Mouse (Mus musculus) liver, embryonic 11.5 days (tissue): ENCODE measurements around the gene 6820408C15Rik. TPM values are rescaled to one million over a fixed set of nuclear protein-coding genes. Genes with fewer than 3 reads are reported as not detected.
A peak's percentile ranks its signal among the peaks of the same experiment; 100 is the strongest.

ENCODE experiments used
- ATAC-seq: fragments of 200-750 bp; cut with Nextera tagmentation; replicated peaks from 2 replicates; pipeline ENCODE4 v1.8.0; 2017; ENCODE audit warnings: moderate number of reproducible peaks, mild to moderate bottlenecking, moderate TSS enrichment, moderate library complexity; ENCODE audit not compliant: low FRiP score
- DNase-seq: peaks from one replicate; pipeline ENCODE4 v3.0.0-alpha.2; 2017; ENCODE audit warnings: low spot score
- H3K27ac ChIP-seq: fragments of 300-500 bp; sonication (generic); 2 replicates; pipeline ENCODE4 v1.5.1; 2014; ENCODE audit warnings: mild to moderate bottlenecking, low read depth, low read length, control low read depth
- H3K27me3 ChIP-seq: fragments of 300-500 bp; sonication (generic); replicated peaks from 2 replicates; pipeline ENCODE4 v1.6.1; 2014; ENCODE audit warnings: low read length, mixed read lengths; ENCODE audit not compliant: control insufficient read depth, insufficient read depth
- H3K36me3 ChIP-seq: fragments of 300-500 bp; sonication (generic); 2 replicates; pipeline ENCODE4 v1.6.1; 2014; ENCODE audit warnings: mild to moderate bottlenecking, low read length, moderate library complexity, mixed read lengths; ENCODE audit not compliant: control insufficient read depth, insufficient read depth
- H3K4me1 ChIP-seq: fragments of 300-500 bp; sonication (generic); replicated peaks from 2 replicates; pipeline ENCODE4 v1.6.1; 2014; ENCODE audit warnings: low read length, mixed read lengths; ENCODE audit not compliant: control insufficient read depth, insufficient read depth
- H3K4me2 ChIP-seq: fragments of 300-500 bp; sonication (generic); 2 replicates; pipeline ENCODE4 v1.6.1; 2014; ENCODE audit warnings: mild to moderate bottlenecking, control low read depth, moderate library complexity
- H3K4me3 ChIP-seq: fragments of 300-500 bp; sonication (generic); 2 replicates; pipeline ENCODE4 v1.5.1; 2014; ENCODE audit warnings: low read depth, low read length, control low read depth
- H3K9ac ChIP-seq: fragments of 300-500 bp; sonication (generic); 2 replicates; pipeline ENCODE4 v1.6.1; 2014; ENCODE audit warnings: low read depth, low read length, control low read depth
- H3K9me3 ChIP-seq: fragments of 300-500 bp; sonication (generic); 2 replicates; pipeline ENCODE4 v1.6.1; 2016; ENCODE audit warnings: low read length, inconsistent platforms, mixed read lengths; ENCODE audit not compliant: control insufficient read depth
- WGBS: fragments of 180-500 bp; shearing (Covaris S2); extraction: QIAGEN DNeasy Blood & Tissue Kit; methylation state at CpG from one replicate; pipeline ENCODE4 v1.1.7; 2014; 5-methylcytosine and 5-hydroxymethylcytosine counted together
- polyA plus RNA-seq: library from polyadenylated mRNA; unstranded; fragments of >200 nt; fragmentation: Nextera tagmentation; extraction: Ambion mirVana; gene quantifications from 2 replicates; pipeline ENCODE4 v1.2.1, GENCODE M21; 2014

Gene 6820408C15Rik
- polyA plus RNA-seq, 1 experiment from 2014 or later: 1.1 TPM

DNA sequence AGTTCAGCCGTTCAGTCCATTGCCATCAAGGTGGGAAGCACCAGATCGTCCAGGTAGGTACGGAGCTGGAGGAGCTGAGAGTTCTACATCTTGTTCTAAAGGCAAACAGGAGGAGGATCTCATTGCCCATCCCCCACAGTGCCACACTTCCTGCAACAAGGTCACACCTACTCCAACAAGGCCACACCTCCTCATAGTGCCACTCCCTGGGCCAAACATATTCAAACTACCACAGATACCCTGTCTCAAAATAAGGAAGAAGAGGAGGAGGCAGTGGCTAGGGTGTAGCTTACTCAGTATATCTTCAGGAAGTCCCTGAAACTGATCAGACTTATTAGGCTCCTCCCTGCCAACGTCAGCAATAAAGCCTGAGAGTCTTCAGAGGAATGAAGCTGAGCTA, 31.2 kb upstream of the 6820408C15Rik start:
- Histone ChIP-seq H3K4me1 (no peaks in the 10 kb centered on the region), H3K36me3 (no peaks in the 10 kb centered on the region), H3K27ac (no peak overlapping the region), H3K4me3 (no peak overlapping the region), H3K4me2 (no peak overlapping the region), H3K9ac (no peak overlapping the region), H3K27me3 (no peaks in the 10 kb centered on the region), H3K9me3 (no peaks in the 10 kb centered on the region)
- ATAC-seq (no peak), DNase-seq (no peak)
- WGBS: 82% methylated on average over 4 of the region's 4 CpGs

DNA sequence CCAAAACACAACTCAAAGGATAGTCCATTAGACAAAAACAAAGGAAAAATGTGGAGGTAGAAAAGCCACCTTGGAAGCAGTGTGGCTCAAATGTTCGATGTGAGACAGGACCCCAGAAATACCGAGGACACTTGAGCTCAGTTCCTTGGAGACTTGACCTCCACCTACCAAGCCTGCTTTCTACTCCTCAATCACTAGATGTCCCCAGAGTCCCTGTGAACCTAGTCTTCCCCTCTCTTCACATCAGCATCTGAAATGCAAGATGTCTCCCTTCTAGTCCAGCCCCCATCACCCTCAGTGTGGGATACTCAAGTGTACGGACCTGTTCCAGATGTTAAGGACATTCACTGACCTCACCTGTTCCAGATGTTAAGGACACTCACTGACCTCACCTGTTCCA, 22.6 kb upstream of the 6820408C15Rik start:
- no peak overlapping the region for H3K4me2 ChIP-seq
- H3K4me3 ChIP-seq: no peak overlapping the region
- no peak for DNase-seq
- H3K27ac ChIP-seq: no peak overlapping the region
- H3K9ac ChIP-seq: no peak overlapping the region
- H3K4me1 ChIP-seq: peaks cover 27% of the 10 kb centered on the region
- H3K27me3 ChIP-seq: no peaks in the 10 kb centered on the region
- no peak for ATAC-seq
- 17% methylated on average over 3 of the region's 3 CpGs for WGBS
- no peaks in the 10 kb centered on the region for H3K36me3 ChIP-seq
- H3K9me3 ChIP-seq: no peaks in the 10 kb centered on the region

DNA sequence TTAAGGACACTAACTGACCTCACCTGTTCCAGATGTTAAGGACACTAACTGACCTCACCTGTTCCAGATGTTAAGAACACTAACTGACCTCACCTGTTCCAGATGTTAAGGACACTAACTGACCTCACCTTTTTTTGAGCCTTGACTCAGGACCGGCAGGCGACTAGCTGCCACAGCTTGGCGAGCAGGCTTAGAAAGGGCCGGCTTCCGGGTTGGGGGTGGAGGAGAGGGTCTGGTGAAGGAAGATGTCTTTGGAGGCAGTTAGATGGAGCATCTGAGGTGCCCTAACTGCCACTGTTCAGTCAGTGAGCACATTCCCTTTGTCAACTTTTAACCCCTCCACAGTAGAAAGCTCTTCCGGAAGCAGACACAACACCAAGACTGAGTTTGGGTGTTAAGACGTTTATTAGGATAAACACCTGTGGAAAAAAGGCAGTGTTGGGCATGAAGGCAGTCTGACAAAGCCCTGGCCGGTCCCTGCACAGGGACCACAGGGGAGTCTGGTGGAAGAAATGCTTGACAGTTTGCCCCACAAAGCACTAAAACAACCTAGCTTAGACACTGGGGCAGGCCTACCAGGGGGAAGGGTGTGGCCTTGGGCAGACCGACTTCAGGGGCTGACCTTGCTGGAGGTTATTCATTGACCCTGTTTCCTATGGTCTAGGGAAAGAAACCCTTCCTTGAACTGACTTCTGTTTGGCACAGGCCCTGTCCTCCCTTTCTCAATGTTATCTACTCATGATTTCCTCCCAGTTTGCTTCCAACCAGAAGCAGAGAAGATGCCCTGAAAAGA, 22.0 kb upstream of the 6820408C15Rik start:
- no peak overlapping the region for H3K4me3 ChIP-seq

DNA sequence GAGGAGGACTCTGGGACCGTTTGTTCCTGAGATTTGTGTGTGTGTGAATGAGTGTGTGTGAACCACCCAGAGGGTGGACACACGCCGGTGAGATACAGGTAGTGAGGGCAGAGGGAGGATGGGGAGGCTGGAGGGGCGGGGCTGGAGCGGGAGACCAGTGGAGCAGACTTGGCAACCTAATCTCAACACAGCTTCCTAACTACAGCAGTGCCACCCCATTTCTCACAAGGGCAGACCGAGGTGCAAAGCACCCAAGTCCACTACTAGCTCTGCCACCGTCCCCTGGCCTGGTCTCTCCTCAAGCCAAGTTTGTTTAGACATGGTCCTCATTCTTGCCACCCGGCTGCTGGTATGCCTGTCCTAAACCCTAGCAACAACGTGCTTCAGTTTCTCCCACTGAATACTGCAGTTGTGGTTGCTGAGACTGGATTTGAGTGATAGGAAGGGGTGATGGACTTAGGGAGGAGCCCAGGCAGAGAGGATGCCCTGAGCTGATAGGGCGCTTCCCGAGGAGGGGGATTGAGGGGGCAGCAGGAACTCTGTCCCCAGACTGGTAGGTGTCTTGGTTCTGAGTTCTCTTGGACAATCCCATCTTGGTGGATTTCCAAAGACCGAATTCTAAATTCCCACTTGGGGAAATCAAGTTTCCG, 20.0 kb upstream of the 6820408C15Rik start:
- DNase-seq (no peak), ATAC-seq (no peak)
- Histone ChIP-seq H3K4me1 (peaks cover 40% of the 10 kb centered on the region), H3K9ac (peak overlapping the region; percentile 76), H3K27ac (peak overlapping the region; percentile 34), H3K36me3 (no peaks in the 10 kb centered on the region), H3K4me3 (peak overlapping the region; percentile 74), H3K27me3 (no peaks in the 10 kb centered on the region), H3K9me3 (no peaks in the 10 kb centered on the region), H3K4me2 (peak overlapping the region; percentile 99)
- 26% methylated on average over 13 of the region's 13 CpGs for WGBS

More for the DNA sequence above, 22.0 kb upstream of the 6820408C15Rik start:
- Histone ChIP-seq H3K27me3 (no peaks in the 10 kb centered on the region), H3K9ac (no peak overlapping the region), H3K36me3 (no peaks in the 10 kb centered on the region), H3K4me2 (peak overlapping the region; percentile 99), H3K4me1 (peaks cover 27% of the 10 kb centered on the region), H3K27ac (no peak overlapping the region), H3K9me3 (no peaks in the 10 kb centered on the region)
- 63% methylated on average over 9 of the region's 9 CpGs for WGBS
- no peak for DNase-seq
- ATAC-seq: no peak

DNA sequence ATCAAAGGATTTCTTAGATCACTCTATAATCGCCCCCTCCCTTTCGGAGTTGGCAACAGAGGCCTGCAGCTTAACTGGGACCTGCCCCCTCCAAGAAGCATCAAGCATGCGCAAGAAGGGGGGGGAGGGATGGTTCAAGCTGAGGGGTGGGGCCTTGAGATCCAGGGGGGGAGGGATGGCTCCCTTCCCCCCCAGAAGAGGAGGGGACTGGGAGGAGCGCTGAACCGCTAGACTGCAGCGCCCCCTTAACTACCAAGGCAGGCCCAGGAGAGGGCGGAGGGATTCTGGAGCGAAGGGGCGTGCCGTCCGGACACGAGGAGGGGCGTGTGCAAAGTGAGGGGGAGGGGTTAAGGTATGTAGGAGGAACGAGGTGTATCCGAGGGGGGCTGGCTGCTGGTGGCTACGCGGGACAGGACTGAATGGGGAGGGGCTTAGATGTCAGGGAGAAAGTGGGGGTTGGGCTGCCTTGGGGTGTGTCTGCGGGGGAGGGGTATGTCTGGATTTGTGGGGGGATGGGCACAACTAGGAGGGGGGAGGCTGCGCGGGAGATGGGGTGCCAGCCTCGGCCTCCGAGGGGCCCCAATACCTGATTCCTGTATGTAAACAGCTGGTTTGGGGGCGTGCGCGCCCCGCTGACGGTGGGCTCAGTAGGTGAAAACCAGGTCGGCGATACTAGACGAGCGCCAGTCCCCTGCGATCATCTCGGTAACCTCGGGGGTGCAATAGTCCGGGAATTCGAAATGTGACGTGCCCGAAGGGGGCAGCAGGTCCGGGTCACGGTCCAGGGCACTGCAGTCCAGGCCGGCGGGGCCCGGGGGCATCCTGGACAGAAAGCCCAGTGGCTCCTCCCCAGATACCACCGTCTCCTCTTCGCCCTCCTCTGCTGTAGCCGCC, 19.0 kb upstream of the 6820408C15Rik start:
- Histone ChIP-seq H3K4me2 (peak overlapping the region; percentile 99), H3K9me3 (no peaks in the 10 kb centered on the region), H3K9ac (peak overlapping the region; percentile 76), H3K27ac (peak overlapping the region; percentile 100), H3K4me1 (peaks cover 40% of the 10 kb centered on the region), H3K36me3 (no peaks in the 10 kb centered on the region), H3K4me3 (peak overlapping the region; percentile 74), H3K27me3 (no peaks in the 10 kb centered on the region)
- under 1% methylated on average over 45 of the region's 46 CpGs for WGBS
- ATAC-seq (peak; percentile 72), DNase-seq (peak; percentile 97)

DNA sequence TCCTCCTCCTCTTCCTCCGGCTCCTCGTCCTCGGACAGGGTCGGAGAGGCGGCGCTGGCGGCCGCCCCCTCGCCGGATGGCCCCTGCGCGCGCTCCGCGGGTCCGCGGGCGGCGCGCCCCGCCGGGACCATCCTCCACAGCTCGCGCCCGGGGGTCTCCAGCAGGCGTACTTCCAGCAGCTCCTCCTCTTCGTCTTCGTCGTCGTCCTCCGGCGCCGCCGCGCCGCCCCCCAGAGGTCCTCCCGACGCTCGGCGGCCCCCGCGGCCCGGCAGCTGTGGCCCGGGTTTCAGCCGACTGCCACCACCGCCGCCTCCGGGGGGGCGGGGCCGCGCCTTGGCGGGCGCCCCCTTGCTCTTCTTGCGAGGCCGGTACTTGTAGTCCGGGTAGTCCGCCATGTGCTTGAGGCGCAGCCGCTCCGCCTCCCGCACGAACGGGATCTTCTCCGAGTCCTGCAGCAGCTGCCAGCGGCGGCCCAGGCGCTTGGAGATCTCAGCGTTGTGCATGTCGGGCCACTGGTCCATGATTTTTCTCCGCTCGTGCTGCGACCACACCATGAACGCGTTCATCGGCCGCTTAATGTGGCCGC, 18.3 kb upstream of the 6820408C15Rik start:
- H3K9me3 ChIP-seq: no peaks in the 10 kb centered on the region
- DNase-seq (peak; percentile 86), ATAC-seq (peak; percentile 18)
- H3K4me1 ChIP-seq: peaks cover 40% of the 10 kb centered on the region
- WGBS: under 1% methylated on average over 72 of the region's 77 CpGs
- H3K27me3 ChIP-seq: no peaks in the 10 kb centered on the region
- H3K4me2 ChIP-seq: peak overlapping the region; percentile 99
- H3K4me3 ChIP-seq: peak overlapping the region; percentile 74
- peak overlapping the region; percentile 76 for H3K9ac ChIP-seq
- H3K36me3 ChIP-seq: no peaks in the 10 kb centered on the region
- H3K27ac ChIP-seq: peak overlapping the region; percentile 100

DNA sequence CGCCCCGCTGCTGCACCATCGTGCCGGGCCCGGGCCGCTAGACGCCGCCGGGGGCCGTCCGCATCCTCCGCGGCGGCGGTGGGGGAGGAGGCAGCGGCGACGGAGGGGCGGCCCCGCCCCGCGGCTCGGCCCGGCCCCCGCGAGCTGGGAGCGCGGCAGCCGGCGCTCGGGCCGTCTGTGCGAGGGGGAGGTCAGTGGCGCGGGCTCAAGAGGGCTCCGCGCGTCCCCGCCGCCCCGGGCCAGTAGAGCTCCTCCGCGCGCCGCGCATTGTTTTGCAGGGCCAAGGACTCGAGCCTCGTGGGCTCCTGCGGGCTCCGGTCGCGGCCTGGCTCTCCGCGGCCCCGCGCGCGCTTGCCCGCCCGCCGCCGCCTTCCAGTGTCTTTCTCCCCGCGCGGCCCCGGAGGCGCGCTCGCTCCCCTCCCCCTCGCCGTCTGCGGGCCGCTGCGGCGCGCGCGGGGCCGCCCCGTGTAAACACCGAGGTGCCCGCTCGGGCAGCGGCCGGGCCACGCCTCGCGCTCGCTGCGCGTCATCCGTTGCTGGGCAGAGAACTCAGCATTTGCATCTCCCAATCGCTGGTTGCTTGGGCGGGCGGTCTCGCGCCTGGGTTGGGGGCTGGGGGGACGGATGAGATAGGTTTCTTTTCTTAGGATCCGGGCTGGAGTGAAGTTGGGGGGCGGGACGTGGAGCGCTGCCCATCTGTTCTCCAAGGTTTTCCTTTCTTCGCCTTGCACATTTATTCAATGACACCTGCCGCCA, 17.5 kb upstream of the 6820408C15Rik start, which contains the start of gene Sox12:
TSS of gene Sox12 (minus strand) at position 384 of the 756 bp plus-strand sequence.
- under 1% methylated on average over 89 of the region's 104 CpGs for WGBS
- ATAC-seq: peak; percentile 63

More for the DNA sequence above, 17.5 kb upstream of the 6820408C15Rik start, which contains the start of gene Sox12:
- Histone ChIP-seq H3K9me3 (no peaks in the 10 kb centered on the region), H3K36me3 (no peaks in the 10 kb centered on the region), H3K27ac (peak within 1 kb of the TSS; percentile 100), H3K4me3 (peak within 1 kb of the TSS; percentile 74), H3K4me1 (peaks cover 40% of the 10 kb centered on the region), H3K27me3 (no peaks in the 10 kb centered on the region), H3K4me2 (peak within 1 kb of the TSS; percentile 99), H3K9ac (peak within 1 kb of the TSS; percentile 76)
- peak; percentile 95 for DNase-seq
